Mouse (Mus musculus) lung, postnatal 0 days (tissue): ENCODE measurements around the gene AL607142.1. TPM values are rescaled to one million over a fixed set of nuclear protein-coding genes. Genes with fewer than 3 reads are reported as not detected.

ENCODE experiments used
- ATAC-seq: fragments of 200-750 bp; cut with Nextera tagmentation; 2 replicates; pipeline ENCODE4 v1.8.0; 2017; ENCODE audit warnings: moderate library complexity
- DNase-seq: peaks from one replicate; pipeline ENCODE4 v3.0.0-alpha.2; 2016; ENCODE audit warnings: low spot score
- H3K27ac ChIP-seq: fragments of 300-500 bp; sonication (generic); 2 replicates; pipeline ENCODE4 v1.5.1; 2014; ENCODE audit warnings: antibody characterized with exemption, mild to moderate bottlenecking, low read length, mixed read lengths
- H3K27me3 ChIP-seq: fragments of 300-500 bp; sonication (generic); replicated peaks from 2 replicates; pipeline ENCODE4 v1.6.1; 2014; ENCODE audit warnings: low read length, mixed read lengths; ENCODE audit not compliant: insufficient read depth
- H3K36me3 ChIP-seq: fragments of 300-500 bp; sonication (generic); 2 replicates; pipeline ENCODE4 v1.6.1; 2014; ENCODE audit warnings: low read length, mixed read lengths; ENCODE audit not compliant: insufficient read depth
- H3K4me1 ChIP-seq: fragments of 300-500 bp; sonication (generic); 2 replicates; pipeline ENCODE4 v1.6.1; 2014; ENCODE audit warnings: antibody characterized with exemption, low read depth, low read length, mixed read lengths; ENCODE audit not compliant: insufficient read depth
- H3K4me2 ChIP-seq: fragments of 300-500 bp; sonication (generic); replicated peaks from 2 replicates; pipeline ENCODE4 v1.6.1; 2014; ENCODE audit warnings: low read depth, mild to moderate bottlenecking, low read length, moderate library complexity, mixed read lengths
- H3K4me3 ChIP-seq: fragments of 300-500 bp; sonication (generic); 2 replicates; pipeline ENCODE4 v1.5.1; 2014; ENCODE audit warnings: low read depth, low read length
- H3K9ac ChIP-seq: fragments of 300-500 bp; sonication (generic); replicated peaks from 2 replicates; pipeline ENCODE4 v1.6.1; 2014; ENCODE audit warnings: low read depth, mild to moderate bottlenecking
- H3K9me3 ChIP-seq: fragments of 300-500 bp; sonication (generic); 2 replicates; pipeline ENCODE4 v1.6.1; 2016; ENCODE audit warnings: low read length, mixed read lengths
- CTCF ChIP-seq: IDR thresholded peaks from 2 replicates; pipeline ENCODE4 v1.5.1; 2016; ENCODE audit warnings: antibody characterized with exemption, mild to moderate bottlenecking
- EP300 ChIP-seq: IDR thresholded peaks from 2 replicates; pipeline ENCODE4 v1.6.1; 2016; ENCODE audit warnings: antibody characterized with exemption, mild to moderate bottlenecking, control low read depth
- WGBS: fragments of 180-500 bp; shearing (Covaris S2); extraction: QIAGEN DNeasy Blood & Tissue Kit; methylation state at CpG from one replicate; pipeline ENCODE4 v1.1.7; 2014; 5-methylcytosine and 5-hydroxymethylcytosine counted together
- polyA plus RNA-seq: library from polyadenylated mRNA; unstranded; fragments of >200 nt; fragmentation: Nextera tagmentation; extraction: Ambion mirVana; gene quantifications from 2 replicates; pipeline ENCODE4 v1.2.1, GENCODE M21; 2015

Gene AL607142.1
- polyA plus RNA-seq: not detected in 2 replicates

GRCm38 (mm10) chr4:120064696-120065095, at the start of gene AL607142.1:
Gene AL607142.1 (plus strand): TSS chr4:120064996.
- Histone ChIP-seq H3K36me3 (no peaks in the 10 kb centered on the region), H3K9ac (no peak within 1 kb of the TSS), H3K9me3 (no peaks in the 10 kb centered on the region), H3K4me1 (no peaks in the 10 kb centered on the region), H3K4me2 (no peak within 1 kb of the TSS), H3K4me3 (no peak within 1 kb of the TSS), H3K27ac (no peak within 1 kb of the TSS), H3K27me3 (no peaks in the 10 kb centered on the region)
- WGBS: 86% methylated on average over 10 of the region's 10 CpGs
- ATAC-seq (no peak), DNase-seq (no peak)
- no peak for TF ChIP-seq EP300
- no peak for TF ChIP-seq CTCF

- H3K36me3 ChIP-seq: no peaks in the 10 kb centered on the region
- ATAC-seq (no peak), DNase-seq (no peak)
- no peak overlapping the region for H3K27ac ChIP-seq
- 55% methylated on average over 5 of the region's 5 CpGs for WGBS
- H3K9ac ChIP-seq: no peak overlapping the region
- H3K4me3 ChIP-seq: no peak overlapping the region
- no peak for TF ChIP-seq EP300
- TF ChIP-seq CTCF: no peak
- no peaks in the 10 kb centered on the region for H3K9me3 ChIP-seq
- no peak overlapping the region for H3K4me2 ChIP-seq
- H3K4me1 ChIP-seq: no peaks in the 10 kb centered on the region
- no peaks in the 10 kb centered on the region for H3K27me3 ChIP-seq
Measured at GRCm38 (mm10) chr4:120018426-120018825, 46.4 kb upstream of the AL607142.1 start.

GRCm38 (mm10) chr4:120022392-120022791, 42.4 kb upstream of the AL607142.1 start:
- TF ChIP-seq CTCF (no peak), EP300 (no peak)
- DNase-seq (no peak), ATAC-seq (no peak)
- H3K27ac ChIP-seq: no peak overlapping the region
- no peaks in the 10 kb centered on the region for H3K4me1 ChIP-seq
- WGBS: 40% methylated on average over 3 of the region's 3 CpGs
- no peaks in the 10 kb centered on the region for H3K27me3 ChIP-seq
- no peaks in the 10 kb centered on the region for H3K9me3 ChIP-seq
- no peak overlapping the region for H3K4me3 ChIP-seq
- H3K36me3 ChIP-seq: no peaks in the 10 kb centered on the region
- H3K9ac ChIP-seq: no peak overlapping the region
- H3K4me2 ChIP-seq: no peak overlapping the region

- Histone ChIP-seq H3K27me3 (no peaks in the 10 kb centered on the region), H3K36me3 (no peaks in the 10 kb centered on the region), H3K4me1 (no peaks in the 10 kb centered on the region), H3K4me2 (no peak overlapping the region), H3K4me3 (no peak overlapping the region), H3K9ac (no peak overlapping the region), H3K27ac (no peak overlapping the region), H3K9me3 (no peaks in the 10 kb centered on the region)
- no peak for TF ChIP-seq CTCF
- ATAC-seq (no peak), DNase-seq (no peak)
- 95% methylated on average over 4 of the region's 4 CpGs for WGBS
Measured at GRCm38 (mm10) chr4:120023221-120023840, 41.5 kb upstream of the AL607142.1 start.

GRCm38 (mm10) chr4:120024071-120024470, 40.7 kb upstream of the AL607142.1 start:
- TF ChIP-seq CTCF (peak; percentile 32; the same call in 1 of the 2 replicates), EP300 (no peak)
- 59% methylated on average over 10 of the region's 10 CpGs for WGBS
- Histone ChIP-seq H3K4me2 (no peak overlapping the region), H3K4me1 (no peaks in the 10 kb centered on the region), H3K27me3 (no peaks in the 10 kb centered on the region), H3K27ac (no peak overlapping the region), H3K36me3 (no peaks in the 10 kb centered on the region), H3K9ac (no peak overlapping the region), H3K9me3 (no peaks in the 10 kb centered on the region), H3K4me3 (no peak overlapping the region)
- ATAC-seq (peak; percentile 64), DNase-seq (no peak)

GRCm38 (mm10) chr4:120027671-120028070, 37.1 kb upstream of the AL607142.1 start:
- no peak for ATAC-seq
- Histone ChIP-seq H3K9ac (no peak overlapping the region), H3K9me3 (no peaks in the 10 kb centered on the region), H3K27ac (no peak overlapping the region), H3K4me1 (no peaks in the 10 kb centered on the region), H3K27me3 (no peaks in the 10 kb centered on the region), H3K4me2 (no peak overlapping the region), H3K36me3 (no peaks in the 10 kb centered on the region), H3K4me3 (no peak overlapping the region)
- 76% methylated on average over 1 of the region's 1 CpGs for WGBS
- DNase-seq: no peak
- TF ChIP-seq CTCF (no peak), EP300 (no peak)
